Mouse (Mus musculus) ES-CJ7 (cell line): ENCODE results near the gene Crcp.
A peak's percentile ranks its signal among the peaks of the same experiment; 100 is the strongest.

ENCODE experiments used
- DNase-seq: peaks from one replicate; pipeline ENCODE4 v3.0.0; 2011; ENCODE audit warnings: low read depth, low spot score

The Crcp gene

DNA sequence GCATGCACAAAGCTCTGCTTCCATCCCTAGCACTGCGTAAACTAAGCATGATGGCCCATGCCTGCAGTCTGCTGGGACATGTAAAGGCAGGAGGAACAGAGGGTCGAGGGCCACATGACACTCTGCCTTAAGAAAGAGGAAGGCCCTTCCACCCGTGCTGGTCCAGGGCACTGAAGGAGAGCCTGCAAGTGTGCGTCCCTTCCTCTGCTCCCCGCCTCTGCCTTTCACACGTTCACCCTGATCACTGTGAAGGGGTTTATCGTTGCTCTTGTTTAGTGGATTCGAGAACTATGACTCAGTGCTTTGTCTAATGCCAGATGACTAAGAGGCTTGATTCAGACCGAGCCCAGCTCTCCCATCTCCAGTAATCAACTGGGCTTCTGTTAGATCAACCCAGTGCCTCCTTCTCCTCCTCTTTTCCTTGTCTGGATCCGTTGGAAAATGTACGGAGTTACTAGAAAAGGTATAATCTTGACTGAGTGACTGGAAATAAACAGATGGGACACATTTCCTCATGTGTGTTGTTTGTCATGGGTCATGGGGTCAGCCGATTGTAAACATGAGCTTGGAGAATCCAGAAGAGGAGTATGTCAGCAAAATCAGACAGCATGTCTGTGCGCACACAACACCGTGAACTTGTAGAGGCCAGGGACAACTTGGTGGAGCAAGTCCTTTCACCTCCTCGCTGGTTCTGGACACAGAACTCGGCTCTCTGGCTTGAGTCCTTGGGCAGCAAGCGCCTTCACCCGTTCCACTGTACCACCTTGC lies 60.7 kb downstream of the Crcp start:
- DNase-seq: no peak

DNA sequence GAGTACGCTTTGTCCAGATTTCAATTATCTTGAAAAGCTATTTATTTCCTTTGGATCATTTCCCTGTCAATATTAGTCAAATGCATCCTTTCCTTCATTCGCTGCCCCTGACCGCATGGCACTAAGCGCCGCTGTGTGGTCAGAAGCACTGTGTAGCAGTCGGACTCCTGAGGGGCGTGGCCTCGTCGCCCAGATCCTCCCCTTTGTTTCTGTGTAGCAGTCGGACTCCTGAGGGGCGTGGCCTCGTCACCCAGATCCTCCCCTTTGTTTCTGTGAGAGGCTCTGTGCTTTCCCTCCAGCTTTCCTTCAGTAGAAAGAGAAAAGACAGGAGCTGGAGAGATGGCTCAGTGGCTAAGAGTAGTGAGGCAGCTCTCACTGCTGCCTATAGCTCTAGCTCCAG lies 67.7 kb downstream of the Crcp start:
- peak; percentile 87 for DNase-seq

DNA sequence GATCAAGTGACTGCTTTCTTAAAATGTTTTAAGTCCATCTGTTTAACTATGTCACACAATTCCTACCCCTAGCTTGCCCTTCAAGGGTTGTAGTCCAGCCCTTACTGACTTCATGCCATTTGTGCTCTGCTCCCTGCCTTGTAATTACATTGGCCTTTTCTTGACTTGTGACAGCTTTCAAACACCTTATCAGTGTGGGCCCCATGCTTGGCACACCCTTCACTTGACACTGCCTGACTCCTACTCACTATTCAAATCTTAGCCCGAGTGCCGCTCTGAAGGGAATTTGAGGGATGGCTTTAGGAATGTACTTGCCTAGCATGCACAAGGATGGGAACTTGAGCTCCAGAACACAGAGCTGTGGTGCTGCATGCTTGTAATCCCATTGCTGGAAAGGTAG lies 68.7 kb downstream of the Crcp start:
- no peak for DNase-seq

DNA sequence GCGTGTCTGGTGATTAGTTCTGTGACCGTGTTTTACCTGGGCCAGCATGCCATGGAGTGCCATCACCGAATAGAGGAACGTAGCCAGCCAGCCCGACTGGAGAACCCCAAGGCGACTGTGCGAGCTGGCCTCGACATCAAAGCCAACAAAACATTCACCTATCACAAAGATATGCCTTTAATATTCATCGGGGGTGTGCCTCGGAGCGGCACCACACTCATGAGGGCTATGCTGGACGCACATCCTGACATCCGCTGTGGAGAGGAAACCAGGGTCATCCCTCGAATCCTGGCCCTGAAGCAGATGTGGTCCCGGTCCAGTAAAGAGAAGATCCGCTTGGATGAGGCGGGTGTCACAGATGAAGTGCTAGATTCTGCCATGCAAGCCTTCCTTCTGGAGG lies 72.6 kb downstream of the Crcp start:
- no peak for DNase-seq

- no peak for DNase-seq
These were observed 80.3 kb downstream of the Crcp start for GRCm38 (mm10) chr5:130109348-130109747.
